Mouse (Mus musculus) ES-E14 (cell line): ENCODE measurements around the gene Afmid. TPM values are rescaled to one million over a fixed set of nuclear protein-coding genes. Genes with fewer than 3 reads are reported as not detected.

Source experiments
- DNase-seq: peaks from one replicate; pipeline ENCODE4 v3.0.0-alpha.2; 2013; ENCODE audit warnings: low read depth, low spot score
- H3K27ac ChIP-seq: 2 replicates; pipeline ENCODE4 v1.5.1; 2012; ENCODE audit warnings: low read depth, mild to moderate bottlenecking, low read length, moderate library complexity, mixed read lengths; ENCODE audit not compliant: poor library complexity, insufficient read depth, severe bottlenecking
- H3K36me3 ChIP-seq: 2 replicates; pipeline ENCODE4 v1.6.1; 2012; ENCODE audit warnings: mild to moderate bottlenecking, low read length, moderate library complexity, mixed read lengths; ENCODE audit not compliant: control insufficient read depth, poor library complexity, insufficient read depth, severe bottlenecking
- H3K4me1 ChIP-seq, 2 experiments: fragments of 150-350 bp in 1 of 2; sonication (generic) in 1 of 2; 2 replicates each; pipeline ENCODE4 v1.6.1; 2012; ENCODE audit warnings: low read length in 2 of 2, mild to moderate bottlenecking in 1 of 2, mixed read lengths in 1 of 2; ENCODE audit not compliant: control insufficient read depth in 2 of 2, insufficient read depth in 2 of 2, poor library complexity in 1 of 2
- H3K4me3 ChIP-seq, 2 experiments: fragments of 150-350 bp in 1 of 2; sonication (generic) in 1 of 2; 2 replicates each; pipeline ENCODE4 v1.5.1; 2012; ENCODE audit warnings: low read length in 2 of 2, low read depth in 1 of 2, mild to moderate bottlenecking in 1 of 2, mixed read lengths in 1 of 2; ENCODE audit not compliant: insufficient read depth in 1 of 2, poor library complexity in 1 of 2, severe bottlenecking in 1 of 2
- H3K9ac ChIP-seq: 2 replicates; pipeline ENCODE4 v1.6.1; 2012; ENCODE audit warnings: low read depth, mild to moderate bottlenecking, low read length, mixed read lengths; ENCODE audit not compliant: poor library complexity, insufficient read depth, severe bottlenecking
- H3K9me3 ChIP-seq: fragments of 150-350 bp; sonication (generic); 2 replicates; pipeline ENCODE4 v1.6.1; 2012; ENCODE audit warnings: low read depth, mild to moderate bottlenecking, low read length; ENCODE audit not compliant: control insufficient read depth, insufficient read depth
- CHD2 ChIP-seq: IDR thresholded peaks from 2 replicates; pipeline ENCODE4 v1.6.1; 2014; ENCODE audit warnings: mild to moderate bottlenecking, low read depth, low read length, inconsistent platforms
- HCFC1 ChIP-seq: IDR thresholded peaks from 2 replicates; pipeline ENCODE4 v1.6.1; 2012; ENCODE audit warnings: low read length, inconsistent platforms, borderline replicate concordance; ENCODE audit not compliant: insufficient read depth
- MAFK ChIP-seq: IDR thresholded peaks from 2 replicates; pipeline ENCODE4 v1.6.1; 2014; ENCODE audit warnings: mild to moderate bottlenecking, low read depth, low read length, inconsistent platforms; ENCODE audit not compliant: insufficient read depth
- ZC3H11A ChIP-seq: IDR thresholded peaks from 2 replicates; pipeline ENCODE4 v1.6.1; 2012; ENCODE audit warnings: low read depth, mild to moderate bottlenecking, inconsistent platforms, low read length, borderline replicate concordance
- ZNF384 ChIP-seq: IDR thresholded peaks from 2 replicates; pipeline ENCODE4 v1.6.1; 2012; ENCODE audit warnings: low read depth, low read length, inconsistent platforms
- in situ Hi-C, 2 experiments: fragments of 600-800 bp; cut with MboI; formaldehyde crosslinking; loops; one replicate each; pipeline ENCODE4 v1.15.1; 2025; ENCODE audit warnings: low sequenced_read_pairs in 2 of 2, inconsistent platforms in 1 of 2; ENCODE audit not compliant: unreplicated experiment in 2 of 2
- total RNA-seq: library from RNA; depleted of rRNA; stranded (reverse); fragments of 300-350 nt; gene quantifications from 2 replicates; pipeline ENCODE4 v1.2.3, GENCODE M21; 2012

Gene Afmid
- total RNA-seq, 1 experiment = 1.8 TPM

DNA sequence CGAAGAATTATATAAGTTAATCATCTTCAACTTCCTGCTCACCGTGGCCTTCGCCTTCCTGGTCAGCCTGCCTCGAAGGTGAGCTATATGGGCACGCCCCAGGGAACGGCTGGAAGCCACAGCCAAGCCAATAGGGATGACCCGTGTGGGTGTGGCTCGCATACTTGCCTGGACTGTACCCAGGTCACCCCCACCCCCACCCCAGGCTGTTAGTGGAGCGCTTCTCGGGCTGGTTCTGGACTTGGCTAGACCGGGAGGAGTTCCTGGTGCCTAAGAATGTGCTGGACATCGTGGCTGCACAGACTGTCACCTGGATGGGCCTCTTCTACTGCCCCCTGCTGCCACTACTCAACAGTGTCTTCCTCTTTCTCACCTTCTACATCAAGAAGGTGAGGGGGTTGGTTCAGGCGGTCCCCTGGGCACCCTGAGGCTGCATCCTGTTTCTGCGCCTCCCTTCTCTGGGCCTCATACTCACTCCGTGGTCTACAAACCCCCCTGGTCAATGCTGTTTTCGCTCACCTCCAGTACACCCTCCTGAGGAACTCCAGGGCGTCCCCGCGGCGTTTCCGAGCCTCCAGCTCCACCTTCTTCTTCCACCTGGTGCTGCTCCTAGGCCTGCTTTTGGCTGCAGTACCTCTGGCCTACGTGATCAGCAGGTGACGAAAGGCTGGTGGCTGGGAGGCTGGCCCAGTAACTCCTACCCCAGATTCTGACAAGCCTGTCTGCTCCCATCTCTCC is 34.9 kb upstream of the Afmid start:
- DNase-seq = no peak
- Histone ChIP-seq H3K27ac (no peak overlapping the region), H3K36me3 (no peaks in the 10 kb centered on the region), H3K9ac (no peak overlapping the region), H3K4me3 (peak overlapping the region; percentile 2 to 3; a peak in 2 of 4 replicates), H3K4me1 (peaks cover 4 to 27% of the 10 kb centered on the region in 2 experiments; a peak in 2 of 4 replicates), H3K9me3 (no peaks in the 10 kb centered on the region)
- in situ Hi-C loops = no loop called here
- TF ChIP-seq MAFK (no peak), HCFC1 (no peak), ZC3H11A (no peak), CHD2 (no peak), ZNF384 (no peak)

DNA sequence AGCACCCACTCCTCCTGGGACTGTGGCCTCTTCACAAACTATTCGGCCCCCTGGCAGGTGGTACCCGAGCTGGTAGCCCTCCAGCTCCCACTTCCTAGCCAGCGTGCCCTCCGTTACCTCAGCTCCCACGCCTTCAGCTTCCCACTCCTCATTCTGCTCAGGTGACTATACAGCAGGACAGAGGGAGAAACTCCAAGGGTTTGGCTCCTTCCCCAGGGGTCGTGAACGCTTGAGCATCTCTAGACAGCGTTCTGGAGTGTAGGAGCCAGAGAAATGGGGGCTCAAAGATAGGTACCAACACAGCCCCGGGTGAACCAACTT is 34.3 kb upstream of the Afmid start:
- TF ChIP-seq ZNF384 (no peak), ZC3H11A (no peak), HCFC1 (no peak), CHD2 (no peak), MAFK (no peak)
- no peaks in the 10 kb centered on the region for H3K9me3 ChIP-seq
- no peak for DNase-seq
- no peak overlapping the region for H3K27ac ChIP-seq
- H3K4me1 ChIP-seq = peaks cover 4 to 26% of the 10 kb centered on the region in 2 experiments; a peak in 2 of 4 replicates
- H3K9ac ChIP-seq = no peak overlapping the region
- H3K4me3 ChIP-seq = no peak overlapping the region
- in situ Hi-C loops = no loop called here
- no peaks in the 10 kb centered on the region for H3K36me3 ChIP-seq

DNA sequence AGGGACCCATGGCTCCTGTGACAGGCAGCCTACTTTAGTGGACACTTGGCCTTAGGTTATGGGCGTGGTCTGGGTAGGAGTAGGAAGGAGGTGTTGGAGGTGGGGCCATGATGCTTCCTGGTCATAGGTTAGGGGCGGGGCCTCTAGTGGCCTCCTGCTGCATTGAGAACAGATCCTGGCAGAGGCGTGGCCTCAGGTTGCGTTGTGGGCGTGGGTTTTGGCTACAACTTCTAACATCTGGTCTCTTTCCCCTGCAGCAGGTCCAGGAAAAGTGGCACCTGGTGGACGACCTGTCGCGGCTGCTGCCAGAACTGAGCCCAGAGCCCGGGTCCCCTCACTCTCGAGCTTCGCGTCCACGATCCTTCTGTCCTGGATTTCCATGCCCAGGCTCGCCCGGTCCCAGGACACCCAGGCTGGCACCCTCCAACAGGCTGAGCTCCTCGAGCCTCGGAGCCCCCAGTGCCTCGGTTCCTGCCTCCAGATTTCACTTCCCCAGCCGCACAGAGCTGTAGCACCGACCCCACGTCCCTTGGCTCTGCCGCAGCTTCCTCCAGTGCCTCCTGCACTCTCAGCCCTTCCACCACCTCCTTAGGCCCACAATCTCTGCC is 33.3 kb upstream of the Afmid start:
- in situ Hi-C loops = no loop called here
- H3K9ac ChIP-seq = peak overlapping the region; percentile 41; the same call in 1 of the 2 replicates
- no peaks in the 10 kb centered on the region for H3K36me3 ChIP-seq
- H3K27ac ChIP-seq = no peak overlapping the region
- DNase-seq = peak; percentile 92
- H3K4me1 ChIP-seq = peaks cover 4 to 23% of the 10 kb centered on the region in 2 experiments; a peak in 2 of 4 replicates
- H3K4me3 ChIP-seq = peak overlapping the region; percentile 37 to 60
- no peaks in the 10 kb centered on the region for H3K9me3 ChIP-seq
- TF ChIP-seq CHD2 (no peak), MAFK (no peak)

DNA sequence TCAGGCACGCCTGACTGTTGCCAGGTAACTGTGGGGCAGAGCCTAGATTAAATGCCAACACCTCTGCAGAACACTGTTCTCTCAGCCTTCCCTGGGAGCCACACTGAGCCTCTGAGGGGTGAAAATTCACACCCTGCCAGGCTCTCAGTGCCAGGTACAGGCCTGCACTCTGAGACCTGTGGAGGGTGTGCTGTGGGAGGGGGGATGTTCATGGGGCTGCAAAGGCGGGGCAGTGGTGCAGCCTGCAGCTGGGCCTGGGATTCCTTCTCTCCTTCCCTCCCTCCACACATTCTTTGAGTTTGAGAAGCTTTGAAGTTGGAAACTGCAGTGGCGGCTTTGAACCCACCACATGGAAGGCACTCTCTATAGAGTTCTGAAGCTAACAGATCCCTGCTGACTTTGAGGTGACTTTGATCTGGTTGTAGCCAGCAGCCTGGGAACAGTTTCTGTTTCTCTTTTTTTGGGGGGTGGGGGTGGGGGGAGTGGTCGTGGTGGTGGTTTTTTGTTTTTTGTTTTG is 31.6 kb upstream of the Afmid start:
- H3K36me3 ChIP-seq = no peaks in the 10 kb centered on the region
- no peaks in the 10 kb centered on the region for H3K9me3 ChIP-seq
- H3K4me3 ChIP-seq = no peak overlapping the region
- TF ChIP-seq ZC3H11A (no peak), CHD2 (no peak), HCFC1 (no peak), MAFK (no peak), ZNF384 (no peak)
- no peak overlapping the region for H3K27ac ChIP-seq
- H3K4me1 ChIP-seq = peaks cover 4 to 33% of the 10 kb centered on the region in 2 experiments; a peak in 2 of 4 replicates
- in situ Hi-C loops = no loop called here
- H3K9ac ChIP-seq = no peak overlapping the region
- DNase-seq = no peak
